Mouse (Mus musculus): ENCODE data around the gene Cnih1.

DNA sequence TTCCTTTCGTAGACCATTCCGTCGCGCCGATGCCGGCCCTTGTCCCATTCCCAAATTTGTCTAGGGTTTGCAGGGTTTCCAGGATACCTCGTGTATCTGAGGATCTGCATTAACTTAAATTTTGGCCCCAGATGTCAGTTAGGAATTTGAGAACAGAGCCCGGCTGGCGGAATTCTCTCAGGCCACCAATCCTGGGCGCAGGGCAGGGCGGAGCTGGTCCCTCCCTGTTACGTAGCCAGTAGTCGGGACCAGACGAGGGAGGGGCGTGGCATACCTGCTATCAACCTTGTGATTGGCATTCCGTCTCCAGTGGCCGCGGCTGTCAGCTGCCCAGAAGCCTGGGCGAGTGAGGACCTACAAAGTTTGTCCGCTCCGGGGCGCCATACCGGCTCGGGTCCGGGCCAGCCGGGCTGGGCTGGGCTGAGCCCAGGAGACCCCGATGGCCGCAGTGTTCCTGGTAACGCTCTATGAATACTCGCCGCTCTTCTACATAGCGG lies 43.7 kb upstream of the Cnih1 start, which contains the start of gene Cgrrf1:
- TF ChIP-seq HCFC1 (IDR thresholded peaks at IDR 0.05; ENCODE audit: borderline replicate concordance, insufficient read depth, low read length) = no peak
- no peak for TF ChIP-seq CHD2 (IDR thresholded peaks at IDR 0.05; ENCODE audit: low read depth, low read length)
- TF ChIP-seq MAFK (IDR thresholded peaks at IDR 0.05; ENCODE audit: insufficient read depth, low read depth, low read length) = no peak

Measured in ES-E14 (cell line).